Mouse (Mus musculus): ENCODE measurements around the gene Prkch.

DNA sequence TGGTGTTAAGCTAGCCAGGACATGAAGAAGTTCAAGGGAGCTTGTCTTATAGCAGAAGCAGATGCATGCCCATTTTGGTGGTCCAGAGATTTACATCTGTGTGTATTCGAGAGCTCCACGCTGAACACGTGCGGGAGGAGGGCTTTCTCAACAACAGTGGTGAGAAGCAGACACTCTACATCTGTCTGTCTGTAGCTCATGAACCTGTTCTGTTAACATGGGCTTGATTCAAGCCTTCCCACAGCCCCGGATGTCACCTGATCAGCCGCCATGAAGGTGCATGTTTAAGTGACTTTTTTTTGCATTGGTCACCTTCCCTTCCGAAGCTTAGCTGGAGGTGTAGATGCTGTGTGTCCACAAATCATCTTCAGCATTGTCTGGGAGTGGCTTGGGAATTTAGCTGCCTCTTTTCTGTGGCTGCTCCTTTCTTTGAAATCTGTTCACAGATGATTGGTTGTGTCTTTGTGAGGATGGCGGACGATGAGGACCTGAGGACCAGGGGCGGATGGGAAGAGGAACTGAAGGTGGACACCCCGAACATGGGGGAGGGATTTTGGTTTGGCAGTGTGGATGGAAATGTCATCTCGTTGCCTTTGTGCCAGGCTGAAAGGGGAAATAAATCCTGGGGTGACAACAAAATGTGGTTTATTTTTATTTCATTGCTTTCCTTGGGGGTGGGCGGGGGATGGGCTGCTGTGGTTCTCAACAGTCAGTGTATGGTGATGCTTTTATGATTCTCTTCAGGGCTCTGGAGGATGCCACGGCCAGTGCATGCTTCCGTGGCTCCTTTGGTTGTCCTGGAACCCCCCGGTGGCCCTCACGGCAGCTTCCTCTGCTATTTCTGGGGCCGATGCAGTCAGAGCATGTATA, 25.3 kb downstream of the Prkch start:
- TF ChIP-seq CTCF (IDR thresholded peaks at IDR 0.05; ENCODE audit: low read depth, low read length) (no peak), POLR2A (IDR thresholded peaks at IDR 0.05; ENCODE audit: borderline replicate concordance, low read depth, low read length) (no peak)
